Mouse (Mus musculus): ENCODE measurements around the gene Rab15. TPM values are rescaled to one million over a fixed set of nuclear protein-coding genes. Genes with fewer than 3 reads are reported as not detected.

Gene Rab15
- total and polyA plus RNA-seq, 3 experiments = 2.7 to 22.7 TPM; not detected in 1

GRCm38 (mm10) chr12:76803700-76804252, 18.9 kb downstream of the Rab15 start:
- DNase-seq (ENCODE audit: low read depth, low spot score) = peak; percentile 71
- Histone ChIP-seq H3K9ac (ENCODE audit: control insufficient read depth, low read depth, low read length, poor library complexity, severe bottlenecking) (no peak overlapping the region), H3K79me2 (ENCODE audit: control insufficient read depth, insufficient read depth, low read length, poor library complexity) (no peaks in the 10 kb centered on the region), H3K4me1 (ENCODE audit: control insufficient read depth in 1 of 2, insufficient read depth in 2 of 2, low read length in 2 of 2) (no peaks in the 10 kb centered on the region), H3K27ac (ENCODE audit: control insufficient read depth, low read depth, low read length) (no peak overlapping the region), H3K4me3 (ENCODE audit: control insufficient read depth in 1 of 2, insufficient read depth in 1 of 2, low read depth in 2 of 2, low read length in 2 of 2) (no peak overlapping the region), H3K9me3 (replicated peaks; ENCODE audit: insufficient read depth, low read length) (no peaks in the 10 kb centered on the region), H3K36me3 (ENCODE audit: control insufficient read depth in 1 of 2, insufficient read depth in 2 of 2, low read length in 2 of 2) (no peaks in the 10 kb centered on the region), H3K27me3 (ENCODE audit: control insufficient read depth in 1 of 2, insufficient read depth in 2 of 2, low read length in 2 of 2) (no peaks in the 10 kb centered on the region)
- peak; percentile 30; the same call in 1 of the 2 replicates for TF ChIP-seq MAX (IDR thresholded peaks at IDR 0.05; ENCODE audit: low read length)
- peak; percentile 92 for TF ChIP-seq RAD21 (IDR thresholded peaks at IDR 0.05; ENCODE audit: low read depth, low read length)
- TF ChIP-seq SMC3 (IDR thresholded peaks at IDR 0.05; ENCODE audit: low read depth, low read length) = peak; percentile 93
- TF ChIP-seq MYC (IDR thresholded peaks at IDR 0.05; ENCODE audit: low read depth, low read length) = peak; percentile 65; the same call in 1 of the 2 replicates
- peak; percentile 84 for TF ChIP-seq ZC3H11A (IDR thresholded peaks at IDR 0.05; ENCODE audit: low read depth, low read length)
- TF ChIP-seq RCOR1 (IDR thresholded peaks at IDR 0.05; ENCODE audit: low read depth, low read length) = no peak
- TF ChIP-seq ETS1 (IDR thresholded peaks at IDR 0.05; ENCODE audit: low read depth, low read length) = no peak
- TF ChIP-seq CTCF (IDR thresholded peaks at IDR 0.05 in 2 of 3, conservative IDR thresholded peaks at IDR 0.05 in 1 of 3; ENCODE audit: control insufficient read depth in 1 of 3, insufficient read depth in 1 of 3, low read depth in 2 of 3, low read length in 3 of 3, poor library complexity in 1 of 3, severe bottlenecking in 1 of 3) = peak; percentile 71 to 94 (median 92)

DNA sequence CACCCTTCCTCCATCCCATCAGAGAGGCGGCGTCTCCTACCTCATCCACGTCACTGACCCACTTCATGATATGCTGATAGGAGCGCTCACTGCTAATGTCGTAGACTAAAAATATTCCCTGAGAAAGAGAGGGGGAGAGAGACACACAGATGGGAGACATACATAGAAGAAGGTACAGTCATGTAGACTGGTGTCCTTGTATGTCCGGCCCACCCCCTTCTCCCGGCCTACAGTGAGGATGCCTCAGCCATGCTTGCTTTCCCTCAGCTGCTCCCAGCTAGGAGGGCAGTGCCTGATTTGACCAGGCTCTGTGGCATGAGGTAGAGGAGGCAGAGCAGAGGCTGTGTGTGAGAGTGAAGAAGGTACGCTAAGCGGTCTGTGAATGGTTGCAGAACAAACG, 19.7 kb downstream of the Rab15 start:
- no peak for DNase-seq (ENCODE audit: low read depth, low spot score)
- H3K4me3 ChIP-seq (ENCODE audit: control insufficient read depth in 1 of 2, insufficient read depth in 1 of 2, low read depth in 2 of 2, low read length in 2 of 2) = no peak overlapping the region
- no peaks in the 10 kb centered on the region for H3K36me3 ChIP-seq (ENCODE audit: control insufficient read depth in 1 of 2, insufficient read depth in 2 of 2, low read length in 2 of 2)
- H3K4me1 ChIP-seq (ENCODE audit: control insufficient read depth in 1 of 2, insufficient read depth in 2 of 2, low read length in 2 of 2) = no peaks in the 10 kb centered on the region
- H3K9me3 ChIP-seq (replicated peaks; ENCODE audit: insufficient read depth, low read length) = no peaks in the 10 kb centered on the region
- H3K79me2 ChIP-seq (ENCODE audit: control insufficient read depth, insufficient read depth, low read length, poor library complexity) = no peaks in the 10 kb centered on the region
- H3K27ac ChIP-seq (ENCODE audit: control insufficient read depth, low read depth, low read length) = no peak overlapping the region
- H3K9ac ChIP-seq (ENCODE audit: control insufficient read depth, low read depth, low read length, poor library complexity, severe bottlenecking) = no peak overlapping the region
- TF ChIP-seq NRF1 (IDR thresholded peaks at IDR 0.05; ENCODE audit: insufficient read depth, low read depth, low read length, poor library complexity, severe bottlenecking) (no peak), TBP (IDR thresholded peaks at IDR 0.05; ENCODE audit: low read depth, low read length) (no peak), MAZ (IDR thresholded peaks at IDR 0.05; ENCODE audit: low read depth, low read length) (no peak), RAD21 (IDR thresholded peaks at IDR 0.05; ENCODE audit: low read depth, low read length) (no peak), CHD1 (IDR thresholded peaks at IDR 0.05; ENCODE audit: low read depth, low read length) (no peak), HCFC1 (IDR thresholded peaks at IDR 0.05; ENCODE audit: low read depth, low read length) (no peak), MYB (IDR thresholded peaks at IDR 0.05; ENCODE audit: low read depth, low read length) (no peak), MEF2A (IDR thresholded peaks at IDR 0.05; ENCODE audit: extremely low read depth, insufficient replicate concordance, low read depth, low read length, poor library complexity, severe bottlenecking) (no peak)
- H3K27me3 ChIP-seq (ENCODE audit: control insufficient read depth in 1 of 2, insufficient read depth in 2 of 2, low read length in 2 of 2) = no peaks in the 10 kb centered on the region
